Mouse (Mus musculus): Measurements from ENCODE around the gene Cebpg.

The Cebpg gene

GRCm38 (mm10) chr7:35053161-35053560 lies 3.2 kb downstream of the Cebpg start:
- DNase-seq, result no peak

- DNase-seq, result peak; percentile 83
These were observed 5.8 kb downstream of the Cebpg start for GRCm38 (mm10) chr7:35050540-35050939.

- DNase-seq, result no peak
These were observed 10.3 kb downstream of the Cebpg start for GRCm38 (mm10) chr7:35046091-35046490.

- DNase-seq, result no peak
These were observed 11.7 kb downstream of the Cebpg start for GRCm38 (mm10) chr7:35044719-35045118.

- peak; percentile 91 for DNase-seq
These were observed 13.0 kb downstream of the Cebpg start for GRCm38 (mm10) chr7:35043266-35043817.

GRCm38 (mm10) chr7:35042759-35043217 lies 13.6 kb downstream of the Cebpg start:
- DNase-seq, result peak; percentile 94

GRCm38 (mm10) chr7:35042209-35042554 lies 14.2 kb downstream of the Cebpg start:
- peak; percentile 86 for DNase-seq

GRCm38 (mm10) chr7:35041286-35042208 lies 14.8 kb downstream of the Cebpg start:
- peak; percentile 95 for DNase-seq

GRCm38 (mm10) chr7:35040176-35040972 lies 16.0 kb downstream of the Cebpg start:
- DNase-seq, result peak; percentile 91

GRCm38 (mm10) chr7:35037408-35037807 lies 19.0 kb downstream of the Cebpg start:
- peak; percentile 92 for DNase-seq

GRCm38 (mm10) chr7:35036266-35036731 lies 20.1 kb downstream of the Cebpg start:
- DNase-seq, result peak; percentile 97

- peak; percentile 89 for DNase-seq
These were observed 20.8 kb downstream of the Cebpg start for GRCm38 (mm10) chr7:35035565-35035964.

GRCm38 (mm10) chr7:35035141-35035553 lies 21.2 kb downstream of the Cebpg start:
- DNase-seq, result peak; percentile 96

- DNase-seq, result no peak
These were observed 25.8 kb downstream of the Cebpg start for GRCm38 (mm10) chr7:35030567-35030966.

GRCm38 (mm10) chr7:35029648-35030047 lies 26.7 kb downstream of the Cebpg start:
- no peak for DNase-seq

GRCm38 (mm10) chr7:35029228-35029627 lies 27.1 kb downstream of the Cebpg start:
- DNase-seq, result no peak

- no peak for DNase-seq
These were observed 27.8 kb downstream of the Cebpg start for GRCm38 (mm10) chr7:35028559-35028958.

GRCm38 (mm10) chr7:35027801-35028420 lies 28.5 kb downstream of the Cebpg start:
- DNase-seq, result peak; percentile 95

- peak; percentile 95 for DNase-seq
These were observed 29.5 kb downstream of the Cebpg start for GRCm38 (mm10) chr7:35026838-35027291.

- DNase-seq, result peak; percentile 93
These were observed 30.1 kb downstream of the Cebpg start for GRCm38 (mm10) chr7:35026276-35026630.

- peak; percentile 97 for DNase-seq
These were observed 30.7 kb downstream of the Cebpg start for GRCm38 (mm10) chr7:35025409-35026275.

GRCm38 (mm10) chr7:35024426-35024825 lies 31.9 kb downstream of the Cebpg start:
- DNase-seq, result no peak
